Mouse (Mus musculus) layer of hippocampus, postnatal 10 days (tissue): ENCODE data around the gene Ube2n. TPM values are rescaled to one million over a fixed set of nuclear protein-coding genes. Genes with fewer than 3 reads are reported as not detected.

ENCODE experiments used
- DNase-seq, 2 experiments: peaks; one replicate each; pipeline ENCODE4 v3.0.0; 2021; ENCODE audit warnings: low spot score in 2 of 2
- microRNA-seq, 2 experiments: library from miRNA; unstranded; fragments of <30 nt; microRNA quantifications; one replicate each; pipeline ENCODE4 v1.2.0; 2021
- total RNA-seq, 2 experiments: library from RNA; stranded (reverse); gene quantifications; 2 replicates each; pipeline ENCODE4 v1.2.3; 2021

Ube2n gene
- total RNA-seq, 2 experiments from 2014 or later: 188 to 223 TPM

DNA sequence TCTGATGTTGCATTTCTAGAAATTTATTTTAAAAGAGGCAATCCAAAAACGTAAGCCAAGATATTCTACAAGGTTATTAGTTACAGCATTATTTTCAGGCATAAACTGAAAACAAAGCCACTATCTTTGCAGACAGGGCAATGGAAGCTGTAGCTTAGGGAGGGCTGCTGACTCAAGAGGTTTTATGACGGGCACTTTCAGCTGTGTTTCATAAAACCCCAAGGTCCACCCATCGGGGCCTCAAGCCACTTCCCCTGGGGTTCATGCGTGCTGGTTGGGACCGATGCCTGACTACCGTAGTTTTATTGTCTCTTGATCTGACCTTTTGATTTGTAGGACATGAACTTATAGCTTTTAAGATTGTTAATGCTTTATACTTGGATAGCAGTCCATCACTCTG is 75.3 kb downstream of the Ube2n start:
- no peak for DNase-seq

DNA sequence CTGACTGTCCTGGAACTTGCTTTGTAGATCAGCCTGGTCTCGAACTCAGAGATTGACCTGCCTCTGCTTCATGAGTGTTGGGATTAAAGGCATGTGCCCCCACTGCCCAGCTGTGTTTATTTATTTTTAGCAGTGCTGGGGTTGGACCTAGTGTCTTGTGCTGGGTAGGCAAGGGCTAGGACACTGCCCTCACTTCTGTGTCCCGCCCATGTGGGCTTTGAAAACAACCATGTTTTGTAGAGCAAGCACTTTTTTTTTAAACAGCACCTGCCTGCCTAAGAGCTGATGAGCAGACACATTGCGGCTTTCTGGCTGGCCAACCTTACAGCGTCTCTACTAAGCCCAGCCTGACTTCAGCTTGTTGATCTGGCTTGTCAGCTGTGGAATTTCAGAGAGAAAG is 76.3 kb downstream of the Ube2n start:
- DNase-seq: no peak

DNA sequence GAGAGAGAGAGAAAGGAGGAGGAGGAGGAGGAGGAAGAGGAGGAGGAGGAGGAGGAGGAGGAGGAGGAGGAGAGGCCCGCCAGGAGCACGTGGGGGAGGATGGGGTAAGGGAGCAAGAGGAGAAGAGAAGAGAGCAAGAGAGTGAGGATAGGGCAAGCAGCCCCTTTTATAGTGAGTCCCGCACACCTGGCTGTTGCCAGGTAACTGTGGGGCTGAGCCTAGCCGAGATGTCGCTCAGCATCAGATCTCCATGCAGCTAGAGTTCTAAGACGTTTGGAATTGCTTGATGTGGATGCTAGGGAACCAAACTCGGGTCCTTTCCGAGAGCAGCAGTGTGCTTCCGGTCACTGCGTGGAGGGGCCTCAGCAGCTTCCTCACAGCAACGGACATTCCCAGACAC is 79.5 kb downstream of the Ube2n start:
- no peak for DNase-seq

Small RNA genes lying within 50 kb of the gene (microRNA-seq; reads per million reads assigned to microRNA genes)
- gene Mir3058: 5.6 to 6.1 reads per million in 2 experiments

Other genes with a start within 250 kb of the Ube2n start
- gene Cradd, start 191.0 kb upstream of the Ube2n start, total RNA-seq: 1 to 10 TPM; 5.8 to 7.3 TPM
- gene Socs2, start 98.0 kb upstream of the Ube2n start, total RNA-seq: 10 to 100 TPM; 73.9 to 75.7 TPM
- gene Mrpl42, start 13.2 kb upstream of the Ube2n start, total RNA-seq: 10 to 100 TPM; 76.8 to 84.2 TPM
- 10 to 100 TPM; 91.1 to 92.9 TPM for gene Nudt4, start 49.0 kb downstream of the Ube2n start, total RNA-seq
- not detected for gene Anapc15-ps, start 158.3 kb downstream of the Ube2n start, total RNA-seq